Mouse (Mus musculus) liver, embryonic 14.5 days (tissue): ENCODE data around the gene A530016L24Rik.

Source experiments
- CTCF ChIP-seq: IDR thresholded peaks from 2 replicates; pipeline ENCODE4 v1.5.1; 2016; ENCODE audit warnings: antibody characterized with exemption, low read depth, control low read depth
- EP300 ChIP-seq: IDR thresholded peaks from 2 replicates; pipeline ENCODE4 v1.6.1; 2016; ENCODE audit warnings: antibody characterized with exemption, low read depth

DNA sequence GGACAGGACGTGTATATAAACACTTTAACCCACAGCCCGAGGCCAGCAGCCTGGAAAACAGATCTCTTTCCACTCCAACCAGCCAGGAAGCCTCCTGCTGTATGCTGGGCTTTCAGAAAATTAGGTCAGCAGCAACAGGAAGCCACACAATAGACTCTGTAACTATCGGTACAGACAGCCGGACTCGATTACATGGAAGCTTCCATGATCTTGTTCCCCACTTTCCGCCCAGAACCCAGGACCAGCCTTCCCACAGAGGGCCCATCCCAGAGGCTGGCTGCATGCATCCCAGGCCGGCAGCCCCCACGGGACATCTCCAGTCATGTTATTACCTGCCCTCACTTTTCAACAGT is 39.4 kb upstream of the A530016L24Rik start:
- TF ChIP-seq CTCF, result no peak
- no peak for TF ChIP-seq EP300
